Mouse (Mus musculus): ENCODE data around the gene Cnr2. TPM values are rescaled to one million over a fixed set of nuclear protein-coding genes. Genes with fewer than 3 reads are reported as not detected.
A peak's percentile ranks its signal among the peaks of the same experiment; 100 is the strongest.

Gene Cnr2
- polyA plus RNA-seq, 1 experiment from 2014 or later: 0.51 TPM

- no peaks in the 10 kb centered on the region for H3K27me3 ChIP-seq (ENCODE audit: control insufficient read depth, insufficient read depth, low read length)
- H3K4me1 ChIP-seq (ENCODE audit: control insufficient read depth, insufficient read depth, low read length): peaks cover 6% of the 10 kb centered on the region
- no peak overlapping the region for H3K4me2 ChIP-seq (ENCODE audit: low read depth, severe bottlenecking)
- WGBS: 79% methylated on average over 6 of the region's 6 CpGs
- DNase-seq (ENCODE audit: low spot score) (no peak), ATAC-seq (ENCODE audit: insufficient number of reproducible peaks, low FRiP score, low TSS enrichment, low read depth) (no peak)
- H3K36me3 ChIP-seq (ENCODE audit: control insufficient read depth, insufficient read depth, low read length): no peaks in the 10 kb centered on the region
- no peak overlapping the region for H3K4me3 ChIP-seq (ENCODE audit: low read depth, low read length)
- no peak overlapping the region for H3K27ac ChIP-seq (replicated peaks; ENCODE audit: low read depth, low read length)
- H3K9ac ChIP-seq (ENCODE audit: low read length): no peak overlapping the region
- H3K9me3 ChIP-seq (ENCODE audit: control insufficient read depth, low read length): no peaks in the 10 kb centered on the region
Measured at GRCm38 (mm10) chr4:135882023-135882422, 13.2 kb upstream of the Cnr2 start.

- DNase-seq (ENCODE audit: low spot score) (no peak), ATAC-seq (ENCODE audit: insufficient number of reproducible peaks, low FRiP score, low TSS enrichment, low read depth) (no peak)
- Histone ChIP-seq H3K36me3 (ENCODE audit: control insufficient read depth, insufficient read depth, low read length) (no peaks in the 10 kb centered on the region), H3K27ac (replicated peaks; ENCODE audit: low read depth, low read length) (no peak overlapping the region), H3K9me3 (ENCODE audit: control insufficient read depth, low read length) (no peaks in the 10 kb centered on the region), H3K4me3 (ENCODE audit: low read depth, low read length) (no peak overlapping the region), H3K27me3 (ENCODE audit: control insufficient read depth, insufficient read depth, low read length) (no peaks in the 10 kb centered on the region), H3K4me1 (ENCODE audit: control insufficient read depth, insufficient read depth, low read length) (0 out of 2 replicates have a peak, but pooled peaks cover 5% of the 10 kb centered on the region), H3K9ac (ENCODE audit: low read length) (no peak overlapping the region), H3K4me2 (ENCODE audit: low read depth, severe bottlenecking) (no peak overlapping the region)
- WGBS: 68% methylated on average over 10 of the region's 10 CpGs
Measured at GRCm38 (mm10) chr4:135883401-135883851, 11.8 kb upstream of the Cnr2 start.

DNA sequence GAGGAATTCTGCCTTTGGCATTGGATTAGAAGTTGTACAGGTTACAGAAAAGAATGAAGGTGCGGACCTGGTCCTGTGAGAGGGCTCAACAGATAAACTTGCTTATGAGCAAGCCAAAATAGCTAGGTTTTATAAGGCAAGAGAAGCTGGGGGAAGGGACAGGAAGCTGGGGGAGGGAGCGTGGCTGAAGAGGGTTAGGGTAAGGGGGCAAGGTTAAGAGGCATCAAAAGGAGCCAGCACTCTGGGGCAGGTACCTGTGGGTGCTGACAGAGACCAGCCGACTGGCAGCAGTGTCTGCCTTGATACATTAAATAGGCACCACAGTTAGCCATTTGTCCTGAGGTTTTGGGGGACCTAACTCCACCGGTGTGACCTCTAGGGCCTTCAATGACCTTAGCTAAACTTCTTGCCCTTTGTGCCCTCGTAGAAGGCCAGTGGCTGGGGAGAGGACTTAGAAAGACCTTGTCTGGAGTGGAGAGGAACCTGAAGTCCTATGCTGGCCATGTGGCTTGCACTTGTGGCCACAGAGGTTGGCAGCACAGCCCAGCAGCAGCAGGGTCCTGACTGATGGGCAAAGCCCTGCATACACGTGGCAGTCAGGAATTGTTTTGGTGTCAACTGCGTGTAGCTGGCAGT is 11.2 kb upstream of the Cnr2 start:
- no peak overlapping the region for H3K27ac ChIP-seq (replicated peaks; ENCODE audit: low read depth, low read length)

DNA sequence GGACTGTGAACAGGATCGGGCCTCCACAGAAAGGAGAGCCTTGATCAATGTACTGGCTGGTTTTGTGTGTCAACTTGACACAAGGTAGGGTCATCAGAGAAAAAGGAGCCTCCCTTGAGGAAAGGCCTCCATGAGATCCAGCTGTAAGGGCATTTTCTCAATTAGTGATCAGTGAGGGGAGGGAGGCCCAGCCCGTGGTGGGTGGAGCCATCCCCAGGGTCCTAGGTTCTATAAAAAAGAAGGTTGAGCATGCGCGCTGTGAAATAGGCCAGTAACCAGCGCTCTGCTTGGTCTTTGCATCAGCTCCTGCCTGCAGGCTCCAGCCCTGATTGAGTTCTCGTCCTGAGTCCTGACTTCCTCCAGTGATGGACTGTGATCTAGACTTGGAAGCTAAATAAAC is 10.7 kb upstream of the Cnr2 start:
- no peaks in the 10 kb centered on the region for H3K27me3 ChIP-seq (ENCODE audit: control insufficient read depth, insufficient read depth, low read length)
- WGBS: 44% methylated on average over 6 of the region's 6 CpGs
- H3K9ac ChIP-seq (ENCODE audit: low read length): no peak overlapping the region
- H3K4me2 ChIP-seq (ENCODE audit: low read depth, severe bottlenecking): no peak overlapping the region
- no peaks in the 10 kb centered on the region for H3K9me3 ChIP-seq (ENCODE audit: control insufficient read depth, low read length)
- H3K4me1 ChIP-seq (ENCODE audit: control insufficient read depth, insufficient read depth, low read length): 0 out of 2 replicates have a peak, but pooled peaks cover 5% of the 10 kb centered on the region
- peak; percentile 35 for DNase-seq (ENCODE audit: low spot score)
- no peak overlapping the region for H3K27ac ChIP-seq (replicated peaks; ENCODE audit: low read depth, low read length)
- H3K4me3 ChIP-seq (ENCODE audit: low read depth, low read length): no peak overlapping the region
- ATAC-seq (ENCODE audit: insufficient number of reproducible peaks, low FRiP score, low TSS enrichment, low read depth): no peak
- H3K36me3 ChIP-seq (ENCODE audit: control insufficient read depth, insufficient read depth, low read length): no peaks in the 10 kb centered on the region

More for the DNA sequence above, 11.2 kb upstream of the Cnr2 start:
- Histone ChIP-seq H3K27me3 (ENCODE audit: control insufficient read depth, insufficient read depth, low read length) (no peaks in the 10 kb centered on the region), H3K4me1 (ENCODE audit: control insufficient read depth, insufficient read depth, low read length) (0 out of 2 replicates have a peak, but pooled peaks cover 5% of the 10 kb centered on the region), H3K36me3 (ENCODE audit: control insufficient read depth, insufficient read depth, low read length) (no peaks in the 10 kb centered on the region), H3K9me3 (ENCODE audit: control insufficient read depth, low read length) (no peaks in the 10 kb centered on the region), H3K4me2 (ENCODE audit: low read depth, severe bottlenecking) (no peak overlapping the region), H3K9ac (ENCODE audit: low read length) (no peak overlapping the region), H3K4me3 (ENCODE audit: low read depth, low read length) (no peak overlapping the region)
- WGBS: 60% methylated on average over 7 of the region's 7 CpGs
- DNase-seq (ENCODE audit: low spot score): no peak
- ATAC-seq (ENCODE audit: insufficient number of reproducible peaks, low FRiP score, low TSS enrichment, low read depth): no peak

DNA sequence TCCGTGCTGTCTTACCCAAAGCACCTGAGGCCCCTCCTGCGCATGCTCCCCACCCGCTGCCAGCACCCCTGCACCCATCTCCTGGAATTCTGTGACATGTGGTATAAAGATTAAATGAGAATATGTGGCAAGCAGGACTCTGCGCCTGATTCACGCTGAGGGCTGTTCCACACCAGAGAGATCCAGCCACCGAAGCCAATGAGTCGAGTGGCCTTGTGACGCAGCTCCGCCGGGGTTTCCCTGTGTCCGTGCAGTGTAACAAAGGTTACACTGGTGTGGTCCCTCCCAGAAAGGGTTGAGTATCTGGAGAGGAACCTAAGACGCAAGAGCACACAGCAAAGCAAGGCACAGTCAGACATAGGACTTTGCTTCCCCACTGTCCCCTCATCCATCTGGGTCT is 9.5 kb upstream of the Cnr2 start:
- Histone ChIP-seq H3K9me3 (ENCODE audit: control insufficient read depth, low read length) (no peaks in the 10 kb centered on the region), H3K4me3 (ENCODE audit: low read depth, low read length) (no peak overlapping the region), H3K36me3 (ENCODE audit: control insufficient read depth, insufficient read depth, low read length) (no peaks in the 10 kb centered on the region), H3K27ac (replicated peaks; ENCODE audit: low read depth, low read length) (no peak overlapping the region), H3K9ac (ENCODE audit: low read length) (no peak overlapping the region), H3K27me3 (ENCODE audit: control insufficient read depth, insufficient read depth, low read length) (no peaks in the 10 kb centered on the region), H3K4me2 (ENCODE audit: low read depth, severe bottlenecking) (no peak overlapping the region), H3K4me1 (ENCODE audit: control insufficient read depth, insufficient read depth, low read length) (0 out of 2 replicates have a peak, but pooled peaks cover 5% of the 10 kb centered on the region)
- ATAC-seq (ENCODE audit: insufficient number of reproducible peaks, low FRiP score, low TSS enrichment, low read depth): no peak
- 90% methylated on average over 12 of the region's 12 CpGs for WGBS
- DNase-seq (ENCODE audit: low spot score): no peak

- Histone ChIP-seq H3K4me1 (ENCODE audit: control insufficient read depth, insufficient read depth, low read length) (0 out of 2 replicates have a peak, but pooled peaks cover 5% of the 10 kb centered on the region), H3K9me3 (ENCODE audit: control insufficient read depth, low read length) (no peaks in the 10 kb centered on the region), H3K27ac (replicated peaks; ENCODE audit: low read depth, low read length) (no peak overlapping the region), H3K4me3 (ENCODE audit: low read depth, low read length) (no peak overlapping the region), H3K9ac (ENCODE audit: low read length) (no peak overlapping the region), H3K4me2 (ENCODE audit: low read depth, severe bottlenecking) (no peak overlapping the region), H3K27me3 (ENCODE audit: control insufficient read depth, insufficient read depth, low read length) (no peaks in the 10 kb centered on the region), H3K36me3 (ENCODE audit: control insufficient read depth, insufficient read depth, low read length) (no peaks in the 10 kb centered on the region)
- ATAC-seq (ENCODE audit: insufficient number of reproducible peaks, low FRiP score, low TSS enrichment, low read depth) (no peak), DNase-seq (ENCODE audit: low spot score) (no peak)
- 88% methylated on average over 4 of the region's 4 CpGs for WGBS
Measured at GRCm38 (mm10) chr4:135886184-135886583, 9.0 kb upstream of the Cnr2 start.

DNA sequence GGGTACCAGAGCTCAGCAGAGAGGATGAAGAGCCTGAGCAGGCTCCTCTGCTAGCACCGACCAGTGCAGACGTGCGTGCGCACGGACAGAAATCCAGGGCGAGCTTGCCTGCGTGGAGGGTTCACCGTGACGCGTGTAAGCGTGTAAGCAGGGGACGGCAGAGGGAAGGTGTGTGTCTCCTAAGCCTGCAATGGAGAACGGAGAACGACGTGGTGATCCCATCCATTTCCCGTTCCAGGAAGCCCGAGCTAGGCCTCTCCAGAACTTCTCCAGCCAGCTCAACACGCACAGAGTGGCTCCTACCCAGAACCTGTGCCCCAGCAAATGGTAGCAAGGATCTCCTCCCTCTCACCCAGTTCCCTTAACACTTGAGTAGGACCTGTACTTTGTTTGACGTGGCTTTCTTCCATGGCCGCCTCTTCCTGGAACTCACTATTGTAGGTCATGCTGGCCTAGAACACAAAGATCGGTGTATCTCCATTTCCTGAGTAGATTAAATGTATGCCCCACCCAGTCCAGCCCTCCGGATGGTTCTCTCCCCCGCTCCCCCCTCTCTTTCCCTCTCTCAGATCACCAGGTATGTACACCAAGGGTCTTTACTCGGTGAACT is 6.6 kb upstream of the Cnr2 start:
- no peak for DNase-seq (ENCODE audit: low spot score)
- Histone ChIP-seq H3K4me3 (ENCODE audit: low read depth, low read length) (no peak overlapping the region), H3K4me1 (ENCODE audit: control insufficient read depth, insufficient read depth, low read length) (peaks cover 5% of the 10 kb centered on the region; the same call in 1 of the 2 replicates), H3K4me2 (ENCODE audit: low read depth, severe bottlenecking) (no peak overlapping the region), H3K27ac (replicated peaks; ENCODE audit: low read depth, low read length) (no peak overlapping the region), H3K9ac (ENCODE audit: low read length) (no peak overlapping the region), H3K27me3 (ENCODE audit: control insufficient read depth, insufficient read depth, low read length) (no peaks in the 10 kb centered on the region), H3K36me3 (ENCODE audit: control insufficient read depth, insufficient read depth, low read length) (no peaks in the 10 kb centered on the region), H3K9me3 (ENCODE audit: control insufficient read depth, low read length) (no peaks in the 10 kb centered on the region)
- ATAC-seq (ENCODE audit: insufficient number of reproducible peaks, low FRiP score, low TSS enrichment, low read depth): no peak
- 90% methylated on average over 24 of the region's 24 CpGs for WGBS

- Histone ChIP-seq H3K36me3 (ENCODE audit: control insufficient read depth, insufficient read depth, low read length) (no peaks in the 10 kb centered on the region), H3K9me3 (ENCODE audit: control insufficient read depth, low read length) (no peaks in the 10 kb centered on the region), H3K27me3 (ENCODE audit: control insufficient read depth, insufficient read depth, low read length) (no peaks in the 10 kb centered on the region), H3K4me3 (ENCODE audit: low read depth, low read length) (no peak overlapping the region), H3K4me2 (ENCODE audit: low read depth, severe bottlenecking) (no peak overlapping the region), H3K27ac (replicated peaks; ENCODE audit: low read depth, low read length) (no peak overlapping the region), H3K9ac (ENCODE audit: low read length) (no peak overlapping the region), H3K4me1 (ENCODE audit: control insufficient read depth, insufficient read depth, low read length) (no peaks in the 10 kb centered on the region; the same call in 1 of the 2 replicates)
- DNase-seq (ENCODE audit: low spot score) (no peak), ATAC-seq (ENCODE audit: insufficient number of reproducible peaks, low FRiP score, low TSS enrichment, low read depth) (no peak)
- 75% methylated on average over 7 of the region's 7 CpGs for WGBS
Measured at GRCm38 (mm10) chr4:135889146-135889883, 5.9 kb upstream of the Cnr2 start.
